Mouse (Mus musculus) liver, embryonic 16.5 days (tissue): ENCODE data around the gene Styxl1. TPM values are rescaled to one million over a fixed set of nuclear protein-coding genes. Genes with fewer than 3 reads are reported as not detected.

ENCODE experiments used
- ATAC-seq: fragments of 200-750 bp; cut with Nextera tagmentation; 2 replicates; pipeline ENCODE4 v1.8.0; 2017; ENCODE audit warnings: low read depth, mild to moderate bottlenecking, moderate number of reproducible peaks, moderate library complexity
- H3K27ac ChIP-seq: fragments of 300-500 bp; sonication (generic); 2 replicates; pipeline ENCODE4 v1.5.1; 2014; ENCODE audit warnings: mild to moderate bottlenecking, low read length
- H3K27me3 ChIP-seq: fragments of 300-500 bp; sonication (generic); 2 replicates; pipeline ENCODE4 v1.6.1; 2014; ENCODE audit warnings: low read depth, low read length, mixed read lengths; ENCODE audit not compliant: control insufficient read depth, insufficient read depth
- H3K36me3 ChIP-seq: fragments of 300-500 bp; sonication (generic); 2 replicates; pipeline ENCODE4 v1.6.1; 2014; ENCODE audit warnings: mild to moderate bottlenecking; ENCODE audit not compliant: control insufficient read depth, insufficient read depth
- H3K4me1 ChIP-seq: fragments of 300-500 bp; sonication (generic); 2 replicates; pipeline ENCODE4 v1.6.1; 2014; ENCODE audit warnings: low read depth, low read length, mixed read lengths; ENCODE audit not compliant: control insufficient read depth
- H3K4me2 ChIP-seq: fragments of 300-500 bp; sonication (generic); 2 replicates; pipeline ENCODE4 v1.6.1; 2014; ENCODE audit warnings: low read depth, low read length, mixed read lengths
- H3K4me3 ChIP-seq: fragments of 300-500 bp; sonication (generic); 2 replicates; pipeline ENCODE4 v1.5.1; 2014; ENCODE audit warnings: low read depth, mild to moderate bottlenecking, low read length
- H3K9ac ChIP-seq: fragments of 300-500 bp; sonication (generic); 2 replicates; pipeline ENCODE4 v1.6.1; 2014; ENCODE audit warnings: low read depth, low read length
- H3K9me3 ChIP-seq: fragments of 300-500 bp; sonication (generic); replicated peaks from 2 replicates; pipeline ENCODE4 v1.6.1; 2016; ENCODE audit warnings: low read length; ENCODE audit not compliant: control insufficient read depth
- WGBS: fragments of 180-500 bp; shearing (Covaris S2); extraction: QIAGEN DNeasy Blood & Tissue Kit; methylation state at CpG from one replicate; pipeline ENCODE4 v1.1.7; 2014; ENCODE audit not compliant: insufficient replicate concordance; 5-methylcytosine and 5-hydroxymethylcytosine counted together
- polyA plus RNA-seq: library from polyadenylated mRNA; unstranded; fragments of >200 nt; fragmentation: Nextera tagmentation; extraction: Ambion mirVana; gene quantifications from 2 replicates; pipeline ENCODE4 v1.2.1, GENCODE M21; 2015

Styxl1 gene
- 0.13 TPM in 1 of 2 replicates, not detected in the other for polyA plus RNA-seq

DNA sequence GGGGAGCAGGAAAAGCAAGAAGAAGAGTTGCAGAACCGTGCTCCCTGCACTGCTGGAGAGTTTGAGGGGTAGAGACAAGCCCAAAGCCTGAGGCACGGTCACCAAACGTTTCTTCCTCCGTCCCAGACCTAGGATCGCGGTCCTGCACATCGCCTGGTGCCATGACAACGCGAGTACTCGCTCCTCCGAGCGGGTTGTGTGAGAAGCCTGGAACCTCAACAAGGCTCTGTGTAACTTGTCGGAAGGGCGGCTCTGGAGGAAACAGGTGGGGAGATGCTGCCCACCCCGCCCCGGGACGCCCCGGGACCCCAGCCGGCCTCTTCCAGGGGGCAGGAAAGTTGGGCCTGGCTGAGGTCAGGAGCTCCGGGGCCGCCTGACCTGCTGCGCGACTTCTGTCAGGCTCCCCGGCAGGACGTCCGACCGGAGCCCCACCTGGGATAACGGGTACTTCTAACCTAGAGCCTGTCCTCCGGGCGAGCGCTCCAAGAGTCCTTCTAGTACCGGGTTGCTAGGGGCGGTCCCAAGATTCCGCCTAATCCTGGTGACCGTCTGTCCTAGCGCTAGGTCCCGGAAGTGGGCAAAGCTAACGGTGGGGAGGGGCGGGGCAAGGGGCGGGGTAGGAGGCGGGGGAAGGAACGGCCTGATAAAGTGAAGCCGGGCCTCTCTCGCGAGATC lies at the start of gene Styxl1:
Gene Styxl1, minus strand, starts transcription at position 590 of the 675 bp plus-strand sequence.
- Histone ChIP-seq H3K27me3 (no peaks in the 10 kb centered on the region), H3K27ac (peak within 1 kb of the TSS; percentile 95), H3K4me3 (peak within 1 kb of the TSS; percentile 98), H3K4me1 (peaks cover 42% of the 10 kb centered on the region), H3K4me2 (peak within 1 kb of the TSS; percentile 94), H3K9ac (peak within 1 kb of the TSS; percentile 99), H3K36me3 (peaks cover 6% of the 10 kb centered on the region), H3K9me3 (no peaks in the 10 kb centered on the region)
- under 1% methylated on average over 45 of the region's 45 CpGs for WGBS
- peak; percentile 3; the same call in 1 of the 2 replicates for ATAC-seq

GRCm38 (mm10) chr5:135826225-135826624 lies 48.0 kb upstream of the Styxl1 start:
- Histone ChIP-seq H3K4me3 (no peak overlapping the region), H3K27me3 (no peaks in the 10 kb centered on the region), H3K9me3 (no peaks in the 10 kb centered on the region), H3K9ac (no peak overlapping the region), H3K36me3 (no peaks in the 10 kb centered on the region), H3K4me2 (no peak overlapping the region), H3K27ac (no peak overlapping the region), H3K4me1 (no peaks in the 10 kb centered on the region)
- ATAC-seq: no peak
- 40% methylated on average over 6 of the region's 6 CpGs for WGBS

GRCm38 (mm10) chr5:135824517-135824916 lies 46.3 kb upstream of the Styxl1 start:
- no peak overlapping the region for H3K4me3 ChIP-seq
- H3K9ac ChIP-seq: no peak overlapping the region
- no peak overlapping the region for H3K4me2 ChIP-seq
- H3K9me3 ChIP-seq: no peaks in the 10 kb centered on the region
- no peaks in the 10 kb centered on the region for H3K36me3 ChIP-seq
- H3K4me1 ChIP-seq: no peaks in the 10 kb centered on the region
- WGBS: 49% methylated on average over 3 of the region's 3 CpGs
- H3K27me3 ChIP-seq: no peaks in the 10 kb centered on the region
- no peak overlapping the region for H3K27ac ChIP-seq
- ATAC-seq: no peak

GRCm38 (mm10) chr5:135822316-135822944 lies 44.2 kb upstream of the Styxl1 start:
- H3K4me1 ChIP-seq: no peaks in the 10 kb centered on the region
- H3K9ac ChIP-seq: no peak overlapping the region
- no peak for ATAC-seq
- no peaks in the 10 kb centered on the region for H3K36me3 ChIP-seq
- H3K4me3 ChIP-seq: no peak overlapping the region
- no peaks in the 10 kb centered on the region for H3K9me3 ChIP-seq
- no peaks in the 10 kb centered on the region for H3K27me3 ChIP-seq
- no peak overlapping the region for H3K4me2 ChIP-seq
- no peak overlapping the region for H3K27ac ChIP-seq
- 22% methylated on average over 7 of the region's 7 CpGs for WGBS

DNA sequence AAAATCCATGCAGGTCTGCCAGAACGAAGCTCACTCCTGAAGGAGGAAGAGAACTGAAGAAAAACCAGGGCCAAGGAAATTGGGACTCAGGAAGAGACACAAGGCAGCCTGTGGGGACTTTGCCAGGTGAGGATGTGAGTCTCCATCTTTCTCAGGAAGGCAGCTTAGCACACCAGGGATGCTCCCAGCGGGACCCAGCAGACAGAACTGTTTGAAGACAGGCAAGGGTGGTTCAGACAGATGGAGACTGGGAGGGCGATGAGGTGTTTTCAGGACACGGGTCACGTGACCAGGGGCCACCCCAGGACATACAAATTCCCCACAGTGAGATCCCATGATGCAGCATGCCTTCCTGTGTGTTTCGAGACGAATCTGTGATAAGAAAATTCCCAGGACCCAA lies 40.3 kb upstream of the Styxl1 start:
- H3K36me3 ChIP-seq: no peaks in the 10 kb centered on the region
- no peaks in the 10 kb centered on the region for H3K9me3 ChIP-seq
- no peaks in the 10 kb centered on the region for H3K4me1 ChIP-seq
- H3K4me3 ChIP-seq: no peak overlapping the region
- no peak overlapping the region for H3K27ac ChIP-seq
- no peaks in the 10 kb centered on the region for H3K27me3 ChIP-seq
- WGBS: 30% methylated on average over 7 of the region's 7 CpGs
- ATAC-seq: no peak
- H3K4me2 ChIP-seq: no peak overlapping the region
- no peak overlapping the region for H3K9ac ChIP-seq

DNA sequence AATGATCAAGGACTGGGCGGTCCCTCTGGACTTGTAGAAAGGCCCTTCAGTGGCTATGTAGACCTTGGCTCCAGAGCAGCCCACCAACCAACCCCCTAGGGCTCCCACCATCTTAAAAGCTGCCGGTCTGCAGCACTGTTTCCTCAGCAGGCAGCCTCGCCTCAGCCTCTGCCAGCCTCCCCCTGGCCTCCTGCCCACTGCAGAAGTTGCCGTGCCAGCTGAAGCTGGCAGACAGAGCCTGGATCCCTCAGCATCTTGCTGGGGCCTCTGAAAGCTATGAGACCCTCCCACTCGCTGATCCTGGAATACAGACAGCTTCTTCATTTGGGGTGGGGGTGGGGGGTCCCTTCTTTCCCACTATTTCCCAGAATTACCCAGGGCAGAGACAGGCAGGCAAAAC lies 34.8 kb upstream of the Styxl1 start:
- H3K27ac ChIP-seq: no peak overlapping the region
- 54% methylated on average over 5 of the region's 5 CpGs for WGBS
- H3K4me1 ChIP-seq: no peaks in the 10 kb centered on the region
- H3K9me3 ChIP-seq: no peaks in the 10 kb centered on the region
- no peak overlapping the region for H3K4me2 ChIP-seq
- H3K9ac ChIP-seq: no peak overlapping the region
- ATAC-seq: no peak
- no peaks in the 10 kb centered on the region for H3K36me3 ChIP-seq
- no peak overlapping the region for H3K4me3 ChIP-seq
- H3K27me3 ChIP-seq: no peaks in the 10 kb centered on the region

DNA sequence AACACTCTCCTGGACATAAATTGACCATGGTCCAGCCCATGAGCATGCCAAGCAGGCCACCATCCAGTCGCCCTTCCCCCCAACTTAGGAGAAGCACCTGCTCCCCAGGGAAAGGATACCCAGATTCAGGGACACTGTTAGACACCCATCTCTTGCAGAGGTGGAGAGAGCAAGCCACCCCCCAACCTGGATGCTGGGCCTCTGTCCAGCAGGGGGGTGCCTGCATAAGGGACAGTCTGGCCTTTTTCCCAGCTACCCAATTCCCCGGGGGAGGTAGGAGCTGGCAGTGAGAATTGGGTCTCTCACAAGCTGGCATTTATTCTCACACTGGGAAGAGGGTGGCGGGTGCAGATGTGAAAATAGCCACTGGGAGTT lies 29.1 kb upstream of the Styxl1 start:
- Histone ChIP-seq H3K9ac (no peak overlapping the region), H3K9me3 (no peaks in the 10 kb centered on the region), H3K36me3 (no peaks in the 10 kb centered on the region), H3K27me3 (no peaks in the 10 kb centered on the region), H3K4me2 (no peak overlapping the region), H3K27ac (no peak overlapping the region), H3K4me3 (no peak overlapping the region), H3K4me1 (no peaks in the 10 kb centered on the region)
- no peak for ATAC-seq
- WGBS: 24% methylated on average over 3 of the region's 3 CpGs

DNA sequence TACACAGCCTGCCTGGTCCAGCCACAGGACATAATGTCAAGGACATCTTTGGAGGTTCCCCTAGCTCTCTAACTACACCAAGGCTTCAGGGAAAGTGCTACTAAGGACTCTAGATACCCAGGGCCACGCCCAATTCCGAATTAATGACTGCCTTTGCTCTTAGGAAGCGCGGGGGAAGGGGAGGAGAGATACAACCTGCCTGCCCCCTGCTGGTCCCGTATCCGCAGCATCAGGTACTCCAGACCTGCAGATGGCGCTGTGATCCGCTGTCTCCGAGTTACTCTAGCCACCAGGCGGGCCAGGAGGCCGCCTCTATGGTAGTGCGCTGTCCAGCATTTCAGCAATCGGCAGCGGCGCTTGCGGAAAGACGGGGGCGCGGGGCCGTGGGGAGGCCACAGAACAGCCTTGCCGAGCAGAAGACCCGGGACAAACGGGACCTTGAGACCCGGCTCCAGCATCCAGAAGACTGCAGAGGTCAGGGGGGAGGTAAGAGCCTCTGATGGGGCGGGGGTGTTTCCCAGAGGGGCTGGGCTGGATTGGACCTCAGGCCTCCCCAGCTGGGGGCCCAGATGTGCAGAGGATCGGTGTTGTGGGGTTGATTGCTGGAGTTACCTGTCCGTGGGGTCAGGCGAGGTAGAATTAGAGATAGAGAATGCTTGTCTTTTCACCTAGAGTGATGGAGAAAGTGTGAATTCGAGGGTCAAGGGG lies 28.5 kb upstream of the Styxl1 start, which contains the start of gene Srrm3:
Gene Srrm3, plus strand, starts transcription at position 336 of the 708 bp plus-strand sequence.
- Histone ChIP-seq H3K27me3 (no peaks in the 10 kb centered on the region), H3K4me3 (no peak within 1 kb of the TSS), H3K9ac (no peak within 1 kb of the TSS), H3K4me1 (no peaks in the 10 kb centered on the region), H3K9me3 (no peaks in the 10 kb centered on the region), H3K4me2 (no peak within 1 kb of the TSS), H3K36me3 (no peaks in the 10 kb centered on the region), H3K27ac (no peak within 1 kb of the TSS)
- 4% methylated on average over 29 of the region's 29 CpGs for WGBS
- no peak for ATAC-seq

DNA sequence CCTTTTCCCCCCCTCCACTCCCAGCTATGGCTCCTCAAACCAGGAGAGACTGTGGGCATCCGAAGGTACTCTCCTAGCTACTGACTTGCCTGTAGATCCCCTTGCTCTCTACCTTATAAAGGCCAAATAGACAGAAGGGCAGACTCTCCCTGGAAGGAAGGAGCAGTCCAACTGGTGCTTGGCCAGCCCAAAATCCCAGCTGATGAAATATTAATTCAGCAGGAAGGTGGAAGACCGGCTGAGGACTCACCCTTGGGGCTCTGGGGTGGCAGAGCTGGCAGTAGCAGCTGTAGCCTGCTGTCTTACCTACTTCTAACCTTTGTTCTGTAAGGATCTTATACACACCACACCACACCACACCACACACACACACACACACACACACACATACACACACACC lies 26.6 kb upstream of the Styxl1 start:
- H3K4me1 ChIP-seq: no peaks in the 10 kb centered on the region
- no peak overlapping the region for H3K4me3 ChIP-seq
- 41% methylated on average over 2 of the region's 2 CpGs for WGBS
- no peak for ATAC-seq
- H3K9me3 ChIP-seq: no peaks in the 10 kb centered on the region
- no peaks in the 10 kb centered on the region for H3K27me3 ChIP-seq
- H3K9ac ChIP-seq: no peak overlapping the region
- H3K36me3 ChIP-seq: no peaks in the 10 kb centered on the region
- H3K27ac ChIP-seq: no peak overlapping the region
- H3K4me2 ChIP-seq: no peak overlapping the region
